Mouse (Mus musculus) embryonic facial prominence, embryonic 10.5 days (tissue): ENCODE measurements around the gene Tax1bp3. TPM values are rescaled to one million over a fixed set of nuclear protein-coding genes. Genes with fewer than 3 reads are reported as not detected.

Source experiments
- DNase-seq: peaks from one replicate; pipeline ENCODE4 v3.0.0-alpha.2; 2017; ENCODE audit warnings: low spot score
- H3K27ac ChIP-seq: fragments of 300-500 bp; sonication (generic); replicated peaks from 2 replicates; pipeline ENCODE4 v1.5.1; 2016; ENCODE audit warnings: mild to moderate bottlenecking
- H3K27me3 ChIP-seq: fragments of 300-500 bp; sonication (generic); replicated peaks from 2 replicates; pipeline ENCODE4 v1.6.1; 2016; ENCODE audit warnings: low read depth, mild to moderate bottlenecking; ENCODE audit not compliant: poor library complexity, severe bottlenecking
- H3K36me3 ChIP-seq: fragments of 300-500 bp; sonication (generic); replicated peaks from 2 replicates; pipeline ENCODE4 v1.6.1; 2016; ENCODE audit warnings: mild to moderate bottlenecking, moderate library complexity
- H3K4me1 ChIP-seq: fragments of 300-500 bp; sonication (generic); 2 replicates; pipeline ENCODE4 v1.6.1; 2016
- H3K4me3 ChIP-seq: fragments of 300-500 bp; sonication (generic); 2 replicates; pipeline ENCODE4 v1.5.1; 2016; ENCODE audit warnings: mild to moderate bottlenecking, moderate library complexity
- H3K9me3 ChIP-seq: fragments of 300-500 bp; sonication (generic); 2 replicates; pipeline ENCODE4 v1.6.1; 2016; ENCODE audit warnings: mild to moderate bottlenecking
- WGBS: fragments of 180-500 bp; shearing (Covaris S2); methylation state at CpG from one replicate; pipeline ENCODE4 v1.1.7; 2016; 5-methylcytosine and 5-hydroxymethylcytosine counted together
- polyA plus RNA-seq: library from polyadenylated mRNA; unstranded; fragments of >200 nt; fragmentation: Nextera tagmentation; extraction: Ambion mirVana; gene quantifications from 2 replicates; pipeline ENCODE4 v1.2.1, GENCODE M21; 2016

Tax1bp3 gene
- polyA plus RNA-seq, 1 experiment from 2014 or later: 206 TPM

DNA sequence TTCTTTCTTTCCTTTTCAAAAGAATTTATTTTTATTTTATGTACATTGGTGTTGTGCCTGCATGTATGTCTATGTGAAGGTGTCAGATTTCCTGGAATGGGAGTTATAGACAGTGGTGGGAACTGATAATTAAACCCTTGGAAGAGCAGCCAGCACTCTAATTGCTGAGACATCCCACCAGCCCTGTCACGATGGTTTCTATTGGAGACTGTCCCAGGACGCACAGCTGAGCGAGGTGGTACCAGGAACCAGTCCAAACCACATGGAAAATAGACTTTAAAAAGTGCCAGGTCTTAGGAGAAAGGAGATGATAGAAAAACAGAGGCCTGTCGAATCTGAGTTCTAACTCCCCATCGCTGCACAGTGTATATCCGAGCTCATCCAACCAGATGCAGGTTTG, 21.8 kb upstream of the Tax1bp3 start:
- Histone ChIP-seq H3K27me3 (peaks cover 32% of the 10 kb centered on the region), H3K4me1 (peaks cover 2% of the 10 kb centered on the region), H3K4me3 (no peak overlapping the region), H3K9me3 (no peaks in the 10 kb centered on the region), H3K27ac (no peak overlapping the region), H3K36me3 (no peaks in the 10 kb centered on the region)
- 78% methylated on average over 6 of the region's 6 CpGs for WGBS
- no peak for DNase-seq

GRCm38 (mm10) chr11:73159957-73160810, 16.7 kb upstream of the Tax1bp3 start, which contains the start of gene P2rx5:
Gene P2rx5, plus strand, starts transcription at chr11:73160421.
- 3% methylated on average over 49 of the region's 49 CpGs for WGBS
- Histone ChIP-seq H3K27me3 (peaks cover 50% of the 10 kb centered on the region), H3K4me3 (peak within 1 kb of the TSS; percentile 62), H3K27ac (no peak within 1 kb of the TSS), H3K9me3 (no peaks in the 10 kb centered on the region), H3K36me3 (no peaks in the 10 kb centered on the region), H3K4me1 (peaks cover 15% of the 10 kb centered on the region)
- peak; percentile 71 for DNase-seq

DNA sequence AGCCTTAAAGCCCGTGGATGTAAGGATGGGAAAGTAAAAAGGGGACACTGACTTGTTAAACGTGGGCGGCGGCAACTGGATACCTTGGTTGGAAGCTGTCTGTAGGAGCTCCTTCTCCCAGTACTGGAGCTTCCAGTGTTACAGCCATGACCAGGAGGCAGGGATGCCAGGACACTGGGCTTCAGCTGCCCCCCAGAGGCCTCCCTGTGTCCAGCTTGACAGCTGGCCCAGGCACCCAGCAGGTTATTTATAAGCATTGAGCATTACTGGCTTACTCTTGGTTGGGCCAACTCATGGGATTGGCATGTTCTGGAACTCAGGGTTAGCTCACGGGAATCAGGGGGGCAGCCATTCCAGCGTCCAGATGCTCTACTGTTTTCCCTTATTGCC, 16.1 kb upstream of the Tax1bp3 start:
- no peak for DNase-seq
- peaks cover 50% of the 10 kb centered on the region for H3K27me3 ChIP-seq
- no peaks in the 10 kb centered on the region for H3K36me3 ChIP-seq
- 31% methylated on average over 6 of the region's 6 CpGs for WGBS
- H3K27ac ChIP-seq: no peak overlapping the region
- H3K9me3 ChIP-seq: no peaks in the 10 kb centered on the region
- peak overlapping the region; percentile 62 for H3K4me3 ChIP-seq
- peaks cover 15% of the 10 kb centered on the region for H3K4me1 ChIP-seq

DNA sequence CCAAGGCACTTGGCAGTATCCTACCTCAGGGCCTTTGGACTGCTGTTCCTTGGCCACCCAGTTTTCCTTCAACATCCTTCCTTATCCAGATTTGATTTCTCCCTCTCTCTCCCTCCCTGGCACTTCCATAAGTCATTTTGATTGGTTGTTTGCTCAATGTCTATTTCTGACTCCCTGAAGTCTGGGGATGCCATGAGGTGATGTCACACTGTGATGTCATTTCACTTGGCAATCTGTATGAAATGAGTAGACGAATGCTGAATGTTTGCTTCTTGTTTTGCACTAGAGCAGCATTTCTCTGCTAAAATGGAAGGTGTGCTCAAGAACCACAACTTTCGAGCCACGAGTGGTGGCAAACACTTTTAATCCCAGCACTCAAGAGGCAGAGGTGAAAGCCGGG, 15.3 kb upstream of the Tax1bp3 start:
- Histone ChIP-seq H3K27me3 (peaks cover 50% of the 10 kb centered on the region), H3K9me3 (no peaks in the 10 kb centered on the region), H3K36me3 (no peaks in the 10 kb centered on the region), H3K27ac (no peak overlapping the region), H3K4me1 (peaks cover 15% of the 10 kb centered on the region), H3K4me3 (no peak overlapping the region)
- 91% methylated on average over 4 of the region's 4 CpGs for WGBS
- no peak for DNase-seq

DNA sequence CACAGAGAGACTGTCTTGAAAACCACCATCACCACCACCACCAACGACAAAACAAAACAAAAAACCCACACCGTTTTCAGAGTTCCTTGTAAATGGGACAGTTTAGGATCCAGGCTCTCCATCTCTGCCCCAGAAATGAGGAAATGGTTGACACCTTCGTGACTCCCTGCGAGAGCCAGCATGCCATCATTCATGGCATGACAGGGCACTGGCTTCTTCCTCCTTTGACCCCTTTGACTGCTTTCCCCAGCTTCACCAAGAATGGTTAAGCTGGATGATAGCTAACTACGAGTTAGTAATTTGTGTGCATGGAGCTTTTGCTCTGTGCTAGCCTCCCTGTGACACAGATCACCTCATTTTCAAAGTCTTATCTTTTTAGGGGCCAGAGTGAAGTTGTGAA, 14.6 kb upstream of the Tax1bp3 start:
- peaks cover 45% of the 10 kb centered on the region for H3K27me3 ChIP-seq
- H3K4me1 ChIP-seq: peaks cover 15% of the 10 kb centered on the region
- H3K9me3 ChIP-seq: no peaks in the 10 kb centered on the region
- H3K4me3 ChIP-seq: no peak overlapping the region
- WGBS: 84% methylated on average over 5 of the region's 5 CpGs
- H3K27ac ChIP-seq: no peak overlapping the region
- H3K36me3 ChIP-seq: no peaks in the 10 kb centered on the region
- no peak for DNase-seq

- 86% methylated on average over 8 of the region's 8 CpGs for WGBS
- no peak for DNase-seq
- H3K4me3 ChIP-seq: no peak overlapping the region
- H3K27me3 ChIP-seq: no peaks in the 10 kb centered on the region
- no peaks in the 10 kb centered on the region for H3K4me1 ChIP-seq
- H3K36me3 ChIP-seq: peaks cover 34% of the 10 kb centered on the region
- H3K9me3 ChIP-seq: no peaks in the 10 kb centered on the region
- no peak overlapping the region for H3K27ac ChIP-seq
Observed at GRCm38 (mm10) chr11:73168071-73168470, 8.8 kb upstream of the Tax1bp3 start.

GRCm38 (mm10) chr11:73168576-73168975, 8.3 kb upstream of the Tax1bp3 start:
- 79% methylated on average over 6 of the region's 6 CpGs for WGBS
- no peaks in the 10 kb centered on the region for H3K9me3 ChIP-seq
- DNase-seq: no peak
- H3K4me1 ChIP-seq: no peaks in the 10 kb centered on the region
- H3K4me3 ChIP-seq: no peak overlapping the region
- no peak overlapping the region for H3K27ac ChIP-seq
- peaks cover 39% of the 10 kb centered on the region for H3K36me3 ChIP-seq
- no peaks in the 10 kb centered on the region for H3K27me3 ChIP-seq

- no peak overlapping the region for H3K4me3 ChIP-seq
- H3K27ac ChIP-seq: no peak overlapping the region
- peaks cover 46% of the 10 kb centered on the region for H3K36me3 ChIP-seq
- H3K4me1 ChIP-seq: no peaks in the 10 kb centered on the region
- H3K9me3 ChIP-seq: no peaks in the 10 kb centered on the region
- DNase-seq: peak; percentile 62
- 49% methylated on average over 4 of the region's 4 CpGs for WGBS
- H3K27me3 ChIP-seq: no peaks in the 10 kb centered on the region
Observed at GRCm38 (mm10) chr11:73169231-73169630, 7.7 kb upstream of the Tax1bp3 start.

GRCm38 (mm10) chr11:73172186-73172585, 4.7 kb upstream of the Tax1bp3 start:
- Histone ChIP-seq H3K36me3 (peaks cover 50% of the 10 kb centered on the region), H3K27ac (no peak overlapping the region), H3K4me3 (no peak overlapping the region), H3K27me3 (no peaks in the 10 kb centered on the region), H3K4me1 (peaks cover 12% of the 10 kb centered on the region), H3K9me3 (no peaks in the 10 kb centered on the region)
- 84% methylated on average over 5 of the region's 5 CpGs for WGBS
- DNase-seq: no peak

DNA sequence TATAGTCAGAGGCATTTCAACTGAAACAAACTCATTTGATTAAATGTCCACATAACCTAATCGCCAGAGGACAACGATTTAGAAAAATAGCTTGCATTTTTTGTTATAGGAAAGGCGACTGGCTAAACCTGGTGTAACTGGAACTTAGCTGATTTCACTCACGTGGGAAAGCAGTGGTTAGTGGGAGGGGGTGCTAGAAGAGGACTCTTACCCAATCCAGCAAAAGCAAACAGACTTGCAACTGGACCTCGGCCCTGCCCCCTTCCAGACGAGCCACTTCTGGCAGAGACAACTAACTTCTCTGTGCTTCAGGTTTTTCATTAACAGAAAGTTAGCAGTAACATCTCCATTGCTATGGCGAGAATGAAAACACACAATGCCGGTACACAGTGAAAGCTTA, 1.3 kb upstream of the Tax1bp3 start:
- H3K36me3 ChIP-seq: peaks cover 44% of the 10 kb centered on the region
- H3K4me3 ChIP-seq: peak overlapping the region; percentile 97
- DNase-seq: peak; percentile 26
- 43% methylated on average over 8 of the region's 8 CpGs for WGBS
- H3K4me1 ChIP-seq: peaks cover 26% of the 10 kb centered on the region
- no peak overlapping the region for H3K27ac ChIP-seq
- H3K27me3 ChIP-seq: no peaks in the 10 kb centered on the region
- no peaks in the 10 kb centered on the region for H3K9me3 ChIP-seq

GRCm38 (mm10) chr11:73176186-73176585, 697 bp upstream of the Tax1bp3 start:
- H3K9me3 ChIP-seq: no peaks in the 10 kb centered on the region
- H3K27me3 ChIP-seq: no peaks in the 10 kb centered on the region
- 1% methylated on average over 15 of the region's 15 CpGs for WGBS
- DNase-seq: no peak
- H3K4me3 ChIP-seq: peak overlapping the region; percentile 97
- H3K27ac ChIP-seq: peak overlapping the region; percentile 94
- H3K4me1 ChIP-seq: peaks cover 26% of the 10 kb centered on the region
- peaks cover 42% of the 10 kb centered on the region for H3K36me3 ChIP-seq

- Histone ChIP-seq H3K4me1 (peaks cover 26% of the 10 kb centered on the region), H3K27ac (peak overlapping the region; percentile 94), H3K27me3 (no peaks in the 10 kb centered on the region), H3K4me3 (peak overlapping the region; percentile 97), H3K36me3 (peaks cover 34% of the 10 kb centered on the region), H3K9me3 (no peaks in the 10 kb centered on the region)
- under 1% methylated on average over 28 of the region's 28 CpGs for WGBS
- DNase-seq: peak; percentile 90
Observed at GRCm38 (mm10) chr11:73177509-73177875, 609 bp downstream of the Tax1bp3 start.

- Histone ChIP-seq H3K4me1 (peaks cover 26% of the 10 kb centered on the region), H3K27me3 (no peaks in the 10 kb centered on the region), H3K4me3 (peak overlapping the region; percentile 97), H3K27ac (peak overlapping the region; percentile 94), H3K9me3 (no peaks in the 10 kb centered on the region), H3K36me3 (peaks cover 32% of the 10 kb centered on the region)
- no peak for DNase-seq
- WGBS: 4% methylated on average over 2 of the region's 2 CpGs
Observed at GRCm38 (mm10) chr11:73177895-73178294, 1.0 kb downstream of the Tax1bp3 start.
